Mouse (Mus musculus) hindbrain, embryonic 10.5 days (tissue): ENCODE data around the gene Rsu1. TPM values are rescaled to one million over a fixed set of nuclear protein-coding genes. Genes with fewer than 3 reads are reported as not detected.
"Not testable (repeated sequence)": the region's sequence is repeated elsewhere in the genome, so short reads cannot be mapped to it uniquely, and the experiment has no call there.

Source experiments
- DNase-seq: peaks from one replicate; pipeline ENCODE4 v3.0.0-alpha.2; 2017; ENCODE audit warnings: low spot score
- H3K27ac ChIP-seq: fragments of 300-500 bp; sonication (generic); 2 replicates; pipeline ENCODE4 v1.5.1; 2016; ENCODE audit warnings: mild to moderate bottlenecking, moderate library complexity
- H3K27me3 ChIP-seq: fragments of 300-500 bp; sonication (generic); 2 replicates; pipeline ENCODE4 v1.6.1; 2016; ENCODE audit warnings: mild to moderate bottlenecking; ENCODE audit not compliant: poor library complexity, insufficient read depth, severe bottlenecking
- H3K36me3 ChIP-seq: fragments of 300-500 bp; sonication (generic); 2 replicates; pipeline ENCODE4 v1.6.1; 2016; ENCODE audit warnings: mild to moderate bottlenecking, moderate library complexity
- H3K4me1 ChIP-seq: fragments of 300-500 bp; sonication (generic); replicated peaks from 2 replicates; pipeline ENCODE4 v1.6.1; 2016; ENCODE audit warnings: mild to moderate bottlenecking
- H3K4me3 ChIP-seq: fragments of 300-500 bp; sonication (generic); 2 replicates; pipeline ENCODE4 v1.5.1; 2016; ENCODE audit warnings: mild to moderate bottlenecking, moderate library complexity
- H3K9me3 ChIP-seq: fragments of 300-500 bp; sonication (generic); 2 replicates; pipeline ENCODE4 v1.6.1; 2016; ENCODE audit warnings: mild to moderate bottlenecking, moderate library complexity
- WGBS: fragments of 180-500 bp; shearing (Covaris S2); methylation state at CpG from one replicate; pipeline ENCODE4 v1.1.7; 2016; 5-methylcytosine and 5-hydroxymethylcytosine counted together
- polyA plus RNA-seq: library from polyadenylated mRNA; unstranded; fragments of >200 nt; fragmentation: Nextera tagmentation; extraction: Ambion mirVana; gene quantifications from 2 replicates; pipeline ENCODE4 v1.2.1, GENCODE M21; 2016

Rsu1 gene
- polyA plus RNA-seq, 1 experiment from 2014 or later: 71.6 TPM

GRCm38 (mm10) chr2:13206825-13207224 lies 64.4 kb downstream of the Rsu1 start:
- no peak for DNase-seq
- WGBS: 85% methylated on average over 2 of the region's 2 CpGs
- Histone ChIP-seq H3K9me3 (no peaks in the 10 kb centered on the region), H3K36me3 (no peaks in the 10 kb centered on the region), H3K4me1 (no peaks in the 10 kb centered on the region), H3K4me3 (no peak overlapping the region), H3K27me3 (no peaks in the 10 kb centered on the region), H3K27ac (no peak overlapping the region)

GRCm38 (mm10) chr2:13206367-13206766 lies 64.8 kb downstream of the Rsu1 start:
- no peak for DNase-seq
- 61% methylated on average over 8 of the region's 8 CpGs for WGBS

GRCm38 (mm10) chr2:13202805-13203475 lies 68.3 kb downstream of the Rsu1 start:
- Histone ChIP-seq H3K36me3 (no peaks in the 10 kb centered on the region), H3K4me1 (no peaks in the 10 kb centered on the region), H3K27ac (no peak overlapping the region), H3K27me3 (no peaks in the 10 kb centered on the region), H3K4me3 (no peak overlapping the region), H3K9me3 (no peaks in the 10 kb centered on the region)
- DNase-seq: no peak
- WGBS: 59% methylated on average over 6 of the region's 6 CpGs

More at GRCm38 (mm10) chr2:13206367-13206766, 64.8 kb downstream of the Rsu1 start:
- no peak overlapping the region for H3K27ac ChIP-seq
- H3K4me3 ChIP-seq: no peak overlapping the region
- no peaks in the 10 kb centered on the region for H3K9me3 ChIP-seq
- no peaks in the 10 kb centered on the region for H3K36me3 ChIP-seq
- no peaks in the 10 kb centered on the region for H3K27me3 ChIP-seq
- H3K4me1 ChIP-seq: no peaks in the 10 kb centered on the region

GRCm38 (mm10) chr2:13199713-13200112 lies 71.5 kb downstream of the Rsu1 start:
- WGBS: 81% methylated on average over 7 of the region's 7 CpGs
- Histone ChIP-seq H3K4me3 (no peak overlapping the region), H3K27ac (no peak overlapping the region), H3K4me1 (no peaks in the 10 kb centered on the region), H3K9me3 (no peaks in the 10 kb centered on the region), H3K27me3 (no peaks in the 10 kb centered on the region), H3K36me3 (no peaks in the 10 kb centered on the region)
- no peak for DNase-seq

- Histone ChIP-seq H3K9me3 (no peaks in the 10 kb centered on the region), H3K27me3 (no peaks in the 10 kb centered on the region), H3K4me3 (no peak overlapping the region), H3K36me3 (no peaks in the 10 kb centered on the region), H3K27ac (no peak overlapping the region), H3K4me1 (no peaks in the 10 kb centered on the region)
- WGBS: 76% methylated on average over 2 of the region's 2 CpGs
- no peak for DNase-seq
Observed at GRCm38 (mm10) chr2:13199033-13199432, 72.2 kb downstream of the Rsu1 start.

GRCm38 (mm10) chr2:13195540-13195939 lies 75.7 kb downstream of the Rsu1 start:
- H3K27me3 ChIP-seq: no peaks in the 10 kb centered on the region
- no peaks in the 10 kb centered on the region for H3K36me3 ChIP-seq
- H3K4me1 ChIP-seq: no peaks in the 10 kb centered on the region
- no peak overlapping the region for H3K27ac ChIP-seq
- 68% methylated on average over 7 of the region's 7 CpGs for WGBS
- no peak for DNase-seq
- no peaks in the 10 kb centered on the region for H3K9me3 ChIP-seq
- no peak overlapping the region for H3K4me3 ChIP-seq

- H3K4me1 ChIP-seq: no peaks in the 10 kb centered on the region
- no peak overlapping the region for H3K4me3 ChIP-seq
- 88% methylated on average over 1 of the region's 1 CpGs for WGBS
- no peaks in the 10 kb centered on the region for H3K27me3 ChIP-seq
- no peaks in the 10 kb centered on the region for H3K36me3 ChIP-seq
- no peak for DNase-seq
- H3K9me3 ChIP-seq: no peaks in the 10 kb centered on the region
- H3K27ac ChIP-seq: no peak overlapping the region
Observed at GRCm38 (mm10) chr2:13192157-13192556, 79.1 kb downstream of the Rsu1 start.

- H3K4me1 ChIP-seq: no peaks in the 10 kb centered on the region
- no peak for DNase-seq
- H3K27me3 ChIP-seq: no peaks in the 10 kb centered on the region
- H3K36me3 ChIP-seq: no peaks in the 10 kb centered on the region
- no peak overlapping the region for H3K4me3 ChIP-seq
- WGBS: 92% methylated on average over 4 of the region's 4 CpGs
- H3K9me3 ChIP-seq: no peaks in the 10 kb centered on the region
- H3K27ac ChIP-seq: no peak overlapping the region
Observed at GRCm38 (mm10) chr2:13190767-13191166, 80.4 kb downstream of the Rsu1 start.

- Histone ChIP-seq H3K4me1 (no peaks in the 10 kb centered on the region), H3K9me3 (no peaks in the 10 kb centered on the region), H3K27me3 (no peaks in the 10 kb centered on the region), H3K27ac (no peak overlapping the region), H3K4me3 (no peak overlapping the region), H3K36me3 (no peaks in the 10 kb centered on the region)
- 94% methylated on average over 11 of the region's 11 CpGs for WGBS
- no peak for DNase-seq
Observed at GRCm38 (mm10) chr2:13188831-13189495, 82.3 kb downstream of the Rsu1 start.

GRCm38 (mm10) chr2:13183124-13183523 lies 88.1 kb downstream of the Rsu1 start:
- no peak for DNase-seq
- Histone ChIP-seq H3K4me1 (no peaks in the 10 kb centered on the region), H3K9me3 (no peaks in the 10 kb centered on the region), H3K4me3 (no peak overlapping the region), H3K36me3 (no peaks in the 10 kb centered on the region), H3K27me3 (no peaks in the 10 kb centered on the region), H3K27ac (no peak overlapping the region)
- 92% methylated on average over 3 of the region's 3 CpGs for WGBS

GRCm38 (mm10) chr2:13181899-13182298 lies 89.3 kb downstream of the Rsu1 start:
- not testable (repeated sequence) for H3K36me3 ChIP-seq, H3K27ac ChIP-seq, H3K4me1 ChIP-seq, DNase-seq, H3K4me3 ChIP-seq, H3K9me3 ChIP-seq, H3K27me3 ChIP-seq
- WGBS: 93% methylated on average over 2 of the region's 3 CpGs

GRCm38 (mm10) chr2:13177698-13178395 lies 93.4 kb downstream of the Rsu1 start:
- no peaks in the 10 kb centered on the region for H3K36me3 ChIP-seq
- peaks cover 29% of the 10 kb centered on the region for H3K4me1 ChIP-seq
- H3K27me3 ChIP-seq: no peaks in the 10 kb centered on the region
- H3K9me3 ChIP-seq: no peaks in the 10 kb centered on the region
- WGBS: 91% methylated on average over 10 of the region's 10 CpGs
- H3K27ac ChIP-seq: no peak overlapping the region
- no peak overlapping the region for H3K4me3 ChIP-seq
- no peak for DNase-seq

- Histone ChIP-seq H3K36me3 (no peaks in the 10 kb centered on the region), H3K27me3 (no peaks in the 10 kb centered on the region), H3K4me1 (peaks cover 29% of the 10 kb centered on the region), H3K4me3 (no peak overlapping the region), H3K27ac (no peak overlapping the region), H3K9me3 (no peaks in the 10 kb centered on the region)
- DNase-seq: no peak
- WGBS: 78% methylated on average over 4 of the region's 4 CpGs
Observed at GRCm38 (mm10) chr2:13176304-13176620, 95.0 kb downstream of the Rsu1 start.
